Mouse (Mus musculus): ENCODE measurements around the gene Dapl1. TPM values are rescaled to one million over a fixed set of nuclear protein-coding genes. Genes with fewer than 3 reads are reported as not detected.

Dapl1 gene
- polyA plus RNA-seq, 1 experiment from 2014 or later, result 2.2 TPM

DNA sequence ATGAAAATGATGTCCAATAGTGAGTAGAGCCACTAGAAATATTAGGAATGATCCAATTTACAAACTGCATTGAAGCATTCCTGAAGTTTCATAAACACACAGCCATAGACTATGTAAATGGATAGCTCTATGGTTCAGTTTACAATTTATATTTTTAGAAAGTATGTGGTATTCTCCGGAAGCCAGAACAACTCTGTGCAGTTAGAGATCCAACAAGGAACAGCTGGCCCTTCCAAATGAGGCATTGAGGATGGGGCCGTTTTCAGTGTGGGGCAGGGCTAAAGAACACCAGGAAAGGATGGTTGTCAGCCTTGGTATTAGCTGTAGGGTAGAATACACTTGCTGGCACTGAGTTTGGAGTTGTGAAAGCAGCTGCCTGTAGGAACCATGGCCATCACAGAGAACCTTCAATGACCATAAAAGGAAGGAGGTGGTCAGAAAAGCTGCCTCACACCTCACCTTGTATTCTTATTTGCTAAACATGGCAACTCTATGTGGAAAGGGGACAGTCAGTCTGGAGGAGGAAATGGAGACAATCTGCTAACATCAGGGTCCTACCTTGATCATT is 70.0 kb downstream of the Dapl1 start:
- ATAC-seq (replicated peaks; ENCODE audit: extremely low read depth, insufficient read depth, low FRiP score), result no peak
- no peaks in the 10 kb centered on the region for H3K27me3 ChIP-seq (ENCODE audit: control insufficient read depth, insufficient read depth, low read length)
- no peaks in the 10 kb centered on the region for H3K9me3 ChIP-seq (replicated peaks; ENCODE audit: control insufficient read depth, low read length)
- 71% methylated on average over 2 of the region's 2 CpGs for WGBS
- no peak overlapping the region for H3K4me2 ChIP-seq (ENCODE audit: low read depth, low read length)
- H3K4me1 ChIP-seq (ENCODE audit: control insufficient read depth, insufficient read depth, low read length), result no peaks in the 10 kb centered on the region
- H3K27ac ChIP-seq (ENCODE audit: low read length), result no peak overlapping the region
- no peak overlapping the region for H3K9ac ChIP-seq (ENCODE audit: low read length)
- no peaks in the 10 kb centered on the region for H3K36me3 ChIP-seq (ENCODE audit: control insufficient read depth, insufficient read depth)
- no peak overlapping the region for H3K4me3 ChIP-seq (ENCODE audit: low read length)

Other genes starting within 250 kb of the Dapl1 start
- 27.3 and 29.1 TPM in 2 replicates for gene Tanc1, start 127.4 kb downstream of the Dapl1 start, polyA plus RNA-seq (2015; fragmentation: Nextera tagmentation; extraction: Ambion mirVana)